Mouse (Mus musculus): Measurements from ENCODE around the gene Plekhh3. TPM values are rescaled to one million over a fixed set of nuclear protein-coding genes. Genes with fewer than 3 reads are reported as not detected.
A peak's percentile ranks its signal among the peaks of the same experiment; 100 is the strongest.

Plekhh3 gene
- total RNA-seq (2022) = 10 to 100 TPM; 25.6 to 38.5 (median 33.9) TPM

DNA sequence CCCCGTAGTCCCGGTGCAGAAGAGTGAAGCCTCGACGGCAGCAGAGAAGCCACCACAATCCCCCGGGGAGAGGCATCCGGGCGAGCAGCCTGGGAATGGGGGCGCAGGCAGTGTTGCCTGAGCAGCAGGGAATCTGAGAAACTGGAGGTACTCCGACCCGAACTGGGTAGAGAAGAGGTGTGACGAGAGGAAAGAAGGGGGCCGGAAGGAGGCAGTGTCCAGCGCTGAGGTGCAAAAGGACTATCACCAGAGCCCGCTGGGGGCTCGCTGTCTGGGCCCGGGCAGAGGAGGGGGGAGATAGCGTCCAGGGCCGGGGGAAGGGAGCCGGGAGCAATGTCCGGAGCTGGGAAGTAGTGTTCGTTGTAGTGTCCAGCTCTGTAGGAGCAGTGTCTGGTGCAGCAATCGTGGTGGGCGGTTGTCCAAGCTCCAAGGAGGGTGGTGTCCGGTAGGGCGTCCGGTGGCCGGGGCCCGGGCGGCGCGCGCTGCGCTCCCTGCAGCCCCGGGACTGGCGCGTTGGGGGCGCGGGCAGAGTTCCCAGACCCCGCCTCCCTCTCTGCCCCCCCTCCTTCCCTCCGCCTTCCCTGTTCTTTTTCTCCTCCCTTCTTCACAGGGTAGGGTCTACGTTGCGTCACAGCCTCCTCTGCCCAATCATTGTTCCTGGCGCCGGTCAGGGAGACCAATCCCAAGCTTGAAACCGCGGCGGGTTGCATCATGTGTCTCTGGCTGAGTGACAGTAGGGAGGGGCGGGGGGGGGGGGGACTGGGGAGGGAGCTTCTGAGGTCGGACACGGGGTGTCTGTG, at the start of gene Plekhh3:
Gene Plekhh3 (minus strand): TSS at position 541 of the 800 bp plus-strand sequence.
- DNase-seq (ENCODE audit: low spot score in 2 of 2) = peak; percentile 88 to 95

GRCm38 (mm10) chr11:101220853-101221252, 49.7 kb upstream of the Plekhh3 start:
- DNase-seq (ENCODE audit: low spot score in 2 of 2) = no peak

DNA sequence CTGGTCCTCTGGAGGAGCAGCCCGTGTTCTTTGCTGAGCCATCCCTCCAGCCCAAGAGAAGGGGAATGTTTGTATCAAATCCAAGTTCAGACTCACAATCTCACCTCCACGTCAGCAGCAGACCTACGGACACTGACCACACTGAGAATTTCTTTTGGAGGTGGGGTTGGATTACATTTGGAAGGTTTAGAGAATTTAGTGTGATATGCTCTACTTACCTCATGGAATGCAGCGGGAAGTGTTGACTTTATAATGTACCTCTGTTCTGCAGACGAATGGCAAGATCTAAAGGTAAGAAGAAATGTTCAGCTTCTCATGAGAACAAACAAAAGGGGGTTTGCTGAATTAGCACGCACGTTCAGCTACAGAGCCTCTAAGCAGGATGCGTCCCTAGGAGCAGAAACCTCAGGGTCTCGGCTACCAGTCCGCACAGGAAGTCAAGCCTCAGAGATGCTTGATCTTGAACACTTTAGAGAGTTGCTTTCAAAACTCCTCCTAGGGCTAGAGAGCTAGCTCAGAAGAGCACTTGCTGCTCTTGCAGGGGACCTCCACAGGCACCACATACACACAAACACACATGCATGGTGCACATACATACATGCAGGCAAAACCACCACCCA, 47.4 kb upstream of the Plekhh3 start:
- no peak for DNase-seq (ENCODE audit: low spot score in 2 of 2)

DNA sequence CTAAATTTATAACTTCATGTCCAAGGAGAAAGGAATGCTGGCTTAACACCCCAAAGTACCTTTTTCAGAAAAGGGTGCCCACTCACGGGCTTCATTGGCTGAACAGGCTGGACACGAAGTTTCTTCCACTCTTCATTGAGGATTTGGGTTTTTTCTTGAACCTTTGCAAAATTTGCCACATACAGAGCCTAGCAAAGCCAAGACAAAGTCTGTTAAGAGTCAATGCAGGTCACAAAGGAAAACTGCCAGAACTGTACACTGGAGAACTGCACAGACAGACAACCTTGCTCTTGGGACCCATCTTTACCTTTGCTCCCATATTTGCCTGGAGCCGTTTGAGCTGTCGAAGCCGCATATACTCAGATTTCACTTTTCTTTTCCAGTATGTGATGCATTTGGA, 45.8 kb upstream of the Plekhh3 start:
- DNase-seq (ENCODE audit: low spot score in 2 of 2) = no peak

GRCm38 (mm10) chr11:101211970-101212369, 40.8 kb upstream of the Plekhh3 start:
- no peak for DNase-seq (ENCODE audit: low spot score in 2 of 2)

GRCm38 (mm10) chr11:101200986-101201385, 29.8 kb upstream of the Plekhh3 start:
- DNase-seq (ENCODE audit: low spot score in 2 of 2) = no peak

DNA sequence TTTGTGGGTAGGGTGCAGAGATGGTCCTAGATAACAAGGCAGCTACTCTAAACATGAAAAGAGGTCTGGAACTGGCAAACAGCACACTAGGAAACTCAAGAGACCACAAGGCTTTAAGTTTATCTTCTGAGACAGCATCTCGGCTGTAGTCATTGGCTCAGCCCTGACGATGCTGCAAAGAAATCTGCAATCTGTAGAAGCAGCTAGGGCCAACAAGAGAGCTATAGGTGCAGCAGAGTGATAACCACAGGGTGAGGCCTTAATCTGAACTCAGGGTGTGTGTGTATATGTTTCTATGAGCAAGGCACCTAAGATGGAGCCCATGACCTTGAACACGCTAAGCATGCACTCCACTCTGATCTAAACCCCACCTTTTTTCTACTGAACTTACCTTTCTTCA, 28.4 kb upstream of the Plekhh3 start:
- DNase-seq (ENCODE audit: low spot score in 2 of 2) = no peak

GRCm38 (mm10) chr11:101196175-101196574, 25.0 kb upstream of the Plekhh3 start:
- DNase-seq (ENCODE audit: low spot score in 2 of 2) = no peak

DNA sequence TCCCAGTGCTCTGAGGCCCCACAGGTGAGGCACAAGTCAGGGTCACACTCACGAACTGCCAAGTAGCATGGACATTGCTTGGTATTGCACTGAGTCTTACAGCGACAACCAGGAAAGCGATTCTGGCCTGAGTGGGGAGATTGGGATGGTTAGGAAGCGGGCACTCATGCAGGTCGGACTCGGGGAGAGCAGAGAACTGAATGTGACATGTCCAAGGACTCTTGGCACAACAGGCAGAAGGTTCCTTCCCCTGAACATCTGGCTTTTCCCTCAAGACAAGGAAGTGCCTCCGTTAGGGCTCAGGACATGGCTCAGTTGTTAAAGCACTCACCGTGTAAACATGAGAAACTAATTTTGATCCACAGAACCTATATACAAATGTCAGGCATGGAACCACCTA, 24.4 kb upstream of the Plekhh3 start:
- no peak for DNase-seq (ENCODE audit: low spot score in 2 of 2)

GRCm38 (mm10) chr11:101195101-101195500, 23.9 kb upstream of the Plekhh3 start:
- no peak for DNase-seq (ENCODE audit: low spot score in 2 of 2)

DNA sequence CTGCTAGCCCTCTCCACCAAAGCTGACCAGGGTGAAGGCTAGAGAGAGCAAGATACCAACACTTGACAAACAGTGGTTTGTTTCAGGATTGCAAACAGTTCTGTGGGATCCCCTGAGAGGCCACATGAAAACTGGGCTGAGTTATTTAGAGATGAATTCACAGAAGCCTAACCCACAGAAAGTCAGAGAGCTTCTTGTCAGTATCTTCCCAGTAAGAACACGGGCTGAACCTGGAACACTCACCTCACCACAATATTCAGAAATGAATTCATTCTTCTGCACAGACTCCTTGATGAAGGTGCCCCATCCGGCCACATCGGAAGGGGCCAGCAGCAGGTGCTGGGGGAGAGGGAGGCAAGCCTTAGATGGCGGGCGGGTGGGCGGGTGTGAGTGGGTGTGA, 23.5 kb upstream of the Plekhh3 start:
- no peak for DNase-seq (ENCODE audit: low spot score in 2 of 2)

- no peak for DNase-seq (ENCODE audit: low spot score in 2 of 2)
These were observed 23.0 kb upstream of the Plekhh3 start for GRCm38 (mm10) chr11:101194137-101194536.

DNA sequence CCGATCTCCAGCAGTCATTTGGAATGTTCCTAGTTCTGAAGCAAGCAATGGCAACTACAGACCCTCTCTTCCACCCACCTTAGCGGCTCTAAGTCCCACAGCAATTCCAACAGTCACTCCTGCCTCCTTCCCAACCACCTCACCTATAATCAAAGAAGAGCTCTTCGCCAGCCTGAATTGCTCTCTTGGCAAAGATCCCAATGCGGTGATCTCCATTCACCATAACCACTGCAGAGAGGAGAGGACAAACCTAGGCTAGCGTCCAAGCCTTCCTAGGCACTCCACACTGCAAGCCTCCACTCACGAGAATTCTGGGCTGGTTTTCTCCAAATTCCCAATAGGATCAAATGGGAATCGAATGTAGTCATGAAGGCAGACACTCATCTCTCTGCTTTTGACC, 21.9 kb upstream of the Plekhh3 start:
- no peak for DNase-seq (ENCODE audit: low spot score in 2 of 2)

DNA sequence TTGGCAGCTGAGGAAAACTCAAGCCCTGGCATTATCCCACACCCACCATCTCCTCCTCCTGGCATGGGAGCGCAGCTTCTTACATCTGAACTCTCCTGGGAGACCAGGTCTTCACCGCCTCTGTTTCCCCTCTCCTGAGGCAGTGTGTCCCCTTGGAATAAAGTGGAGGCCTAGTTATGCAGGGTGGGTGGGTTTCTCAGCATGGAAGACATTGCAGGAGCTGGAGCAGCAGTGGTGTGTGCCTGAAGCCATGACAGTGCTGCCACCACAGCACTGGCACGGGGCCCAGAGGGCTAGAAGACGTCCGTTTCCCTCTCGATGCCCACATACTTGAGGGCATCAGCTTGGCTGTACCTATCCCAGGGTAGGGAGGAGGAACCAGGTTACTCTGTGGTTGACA, 21.5 kb upstream of the Plekhh3 start:
- no peak for DNase-seq (ENCODE audit: low spot score in 2 of 2)

DNA sequence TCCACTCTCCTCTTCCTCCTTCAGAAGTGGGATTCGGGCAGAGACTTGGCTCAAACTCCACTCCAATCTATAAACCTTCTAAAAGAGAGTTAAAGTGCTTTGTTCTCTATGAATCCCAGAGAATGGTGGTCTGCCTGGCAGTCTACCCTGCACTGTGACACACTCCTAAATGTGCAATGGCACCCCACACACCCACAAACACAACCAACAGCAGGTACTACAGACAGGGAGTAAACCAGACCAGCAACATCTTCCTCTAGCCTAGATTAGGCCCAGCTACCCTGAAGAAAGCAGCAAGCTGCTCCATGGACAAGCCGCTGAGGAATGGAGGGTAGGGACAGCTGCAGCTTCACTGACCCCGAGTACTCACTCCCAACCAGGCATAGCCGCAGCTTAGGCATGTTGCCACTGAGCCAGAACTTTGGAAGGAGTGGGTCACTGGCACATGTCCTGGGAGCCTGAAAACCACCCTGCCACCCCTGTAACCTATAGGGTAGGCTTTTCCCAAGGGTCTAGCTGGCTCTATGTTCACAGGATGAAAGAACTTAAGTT, 20.8 kb upstream of the Plekhh3 start:
- DNase-seq (ENCODE audit: low spot score in 2 of 2) = no peak

DNA sequence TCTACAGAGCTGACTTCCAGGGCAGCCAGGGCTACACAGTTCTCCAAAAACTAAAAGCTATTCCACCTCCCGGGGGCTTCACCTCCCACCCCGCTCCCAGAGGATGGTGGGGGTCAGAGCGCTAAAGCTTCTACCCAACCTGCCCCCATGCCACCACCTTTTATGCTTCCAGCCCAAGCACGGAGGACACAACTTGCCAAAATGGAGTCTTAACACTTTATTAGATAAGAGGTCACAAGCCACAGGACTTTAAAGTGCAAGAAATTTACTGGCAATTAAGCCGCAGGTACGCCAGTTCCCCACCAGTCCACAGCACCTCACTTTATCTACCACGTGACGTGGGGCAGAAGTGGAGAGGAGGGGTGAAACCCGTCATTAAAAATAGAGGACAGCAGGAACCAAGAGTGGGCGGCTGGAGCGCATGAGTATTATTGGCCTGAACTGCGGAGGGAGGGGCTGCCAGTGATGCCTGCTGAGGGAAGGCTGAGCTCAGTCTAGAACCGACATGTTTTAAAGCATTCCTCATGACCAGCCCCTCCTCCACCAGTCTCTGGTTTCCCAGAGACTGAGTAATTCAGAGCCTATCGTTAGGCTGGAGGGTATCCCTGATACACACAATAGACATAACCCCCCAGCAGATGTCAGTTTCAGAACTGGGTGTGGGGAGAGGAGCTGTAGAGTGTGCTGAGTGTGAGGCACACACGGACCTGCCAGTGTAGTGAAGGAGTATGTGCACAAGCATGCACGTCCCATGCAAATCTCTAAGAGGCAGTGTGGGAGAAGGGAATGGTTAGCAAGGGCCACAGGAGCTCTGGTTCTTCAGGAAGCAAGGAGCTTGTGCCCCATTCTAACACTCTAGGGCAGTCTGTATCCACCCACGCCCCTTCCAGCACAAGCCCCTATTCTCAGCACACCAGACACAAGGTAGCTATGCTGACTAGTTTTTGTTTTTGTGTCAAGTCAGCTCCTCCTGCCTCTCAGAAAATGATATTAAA, 20.1 kb upstream of the Plekhh3 start:
- no peak for DNase-seq (ENCODE audit: low spot score in 2 of 2)

DNA sequence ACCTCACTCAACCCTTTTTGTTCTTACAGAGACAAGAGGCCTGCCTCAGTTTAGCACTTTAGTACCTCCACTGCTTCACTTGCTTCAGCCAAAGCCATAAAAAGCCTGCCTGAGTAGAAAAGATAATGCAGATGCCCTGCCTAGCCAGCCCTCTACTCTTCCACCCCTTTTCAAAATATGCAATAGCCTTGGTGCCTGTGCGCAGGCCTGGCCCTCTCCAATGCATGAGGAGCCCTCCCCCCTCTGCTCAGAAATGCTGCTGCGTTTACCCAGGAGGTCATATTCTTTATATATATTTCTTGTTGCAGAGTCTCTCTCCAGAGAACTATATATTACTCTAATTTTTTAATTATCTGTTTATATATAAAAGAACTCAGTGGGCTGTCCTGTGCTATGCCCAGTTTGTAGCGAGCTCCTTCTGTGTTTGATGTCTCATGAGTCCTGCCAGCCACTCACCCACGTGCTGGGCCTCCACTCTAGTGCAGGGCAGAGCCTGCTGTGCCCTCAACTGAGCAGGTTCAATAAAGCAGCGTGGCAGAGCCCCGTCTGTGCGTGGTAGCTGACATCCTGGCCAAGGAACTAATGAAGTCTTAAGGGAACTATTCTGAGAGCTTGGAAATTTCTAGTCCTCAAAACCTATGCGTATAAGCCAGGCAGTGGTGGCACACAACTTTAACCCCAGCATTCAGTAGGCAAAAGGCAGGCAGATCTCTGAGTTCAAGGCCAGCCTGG, 19.2 kb upstream of the Plekhh3 start:
- DNase-seq (ENCODE audit: low spot score in 2 of 2) = no peak

DNA sequence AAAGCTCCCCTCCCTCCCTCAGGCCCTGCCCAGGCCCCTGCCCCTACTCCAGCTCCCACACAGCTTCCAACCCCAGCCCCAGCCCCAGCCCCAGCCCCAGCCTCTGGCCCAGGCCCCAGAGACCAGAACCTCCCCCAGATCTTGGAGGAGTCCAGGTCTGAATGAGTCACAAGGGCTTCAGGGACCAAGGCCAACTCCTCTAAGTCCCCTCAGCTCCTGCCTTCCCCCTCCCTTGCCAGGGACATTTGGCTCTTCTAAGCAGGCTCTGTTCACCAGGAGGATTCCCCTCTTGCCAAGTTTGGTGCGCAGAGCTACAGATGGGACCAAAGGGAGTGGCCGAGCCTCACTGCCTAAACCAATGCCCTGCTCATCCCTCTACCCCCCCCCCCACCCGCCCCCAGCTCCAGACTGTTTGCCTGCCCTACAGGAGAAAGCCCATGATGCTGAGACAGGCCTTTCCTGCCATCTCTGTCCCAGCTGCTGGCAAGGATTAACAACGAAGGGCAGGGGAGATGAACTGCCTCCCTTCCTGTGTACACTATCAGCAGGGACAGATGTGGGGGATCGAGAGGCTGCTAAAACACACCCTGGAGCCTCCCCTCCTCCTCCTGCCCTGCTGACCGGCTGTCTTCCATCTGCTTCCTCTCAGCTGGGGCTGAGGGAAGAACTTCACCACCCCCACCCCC, 18.5 kb upstream of the Plekhh3 start:
- DNase-seq (ENCODE audit: low spot score in 2 of 2) = peak; percentile 64 to 73

DNA sequence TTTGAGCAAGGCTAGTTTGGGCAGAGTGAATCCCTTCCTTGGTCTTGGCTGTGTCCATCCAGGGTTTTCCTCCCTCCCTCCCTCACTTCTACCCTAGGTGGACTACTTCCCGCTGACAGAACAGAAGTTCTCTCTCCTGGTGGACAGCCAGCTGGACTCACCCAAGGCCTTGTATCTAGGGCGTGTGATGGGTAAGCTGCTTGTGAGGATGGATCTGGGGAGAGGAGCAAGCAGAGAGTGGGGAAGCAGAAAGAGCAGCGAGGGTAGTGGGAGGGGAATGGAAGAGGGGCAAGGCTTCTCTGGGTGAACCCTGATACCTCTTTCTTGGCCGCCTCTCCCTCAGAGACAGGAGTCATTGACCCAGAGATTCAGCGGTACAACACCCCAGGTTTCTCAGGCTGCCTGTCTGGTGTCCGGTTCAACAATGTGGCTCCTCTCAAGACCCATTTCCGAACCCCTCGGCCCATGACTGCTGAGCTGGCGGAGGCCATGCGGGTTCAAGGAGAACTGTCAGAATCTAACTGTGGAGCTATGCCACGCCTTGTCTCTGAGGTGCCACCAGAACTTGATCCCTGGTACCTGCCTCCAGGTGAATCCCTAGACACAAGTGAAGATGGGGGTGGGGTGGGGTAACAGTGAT, 17.1 kb upstream of the Plekhh3 start:
- no peak for DNase-seq (ENCODE audit: low spot score in 2 of 2)

DNA sequence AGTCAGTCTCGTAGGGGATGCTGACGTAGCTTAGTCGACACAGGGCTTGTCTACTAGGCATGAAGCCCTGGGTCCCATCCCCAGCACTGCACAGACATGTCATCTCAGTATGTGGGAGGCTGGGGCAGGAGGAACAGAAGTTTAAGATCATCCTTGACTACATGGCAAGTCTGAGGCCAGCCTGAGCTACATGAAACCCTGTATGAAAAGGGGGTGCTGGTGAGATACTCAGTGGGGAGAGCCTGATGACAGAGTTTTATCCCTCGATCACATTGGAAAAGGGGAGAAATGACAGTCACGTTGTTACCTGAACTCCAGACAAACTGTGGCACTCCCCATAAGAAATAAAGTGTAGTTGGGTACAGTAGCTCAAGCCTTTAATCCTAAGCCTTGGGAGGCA, 16.4 kb upstream of the Plekhh3 start:
- DNase-seq (ENCODE audit: low spot score in 2 of 2) = no peak

Measured in gastrocnemius, adult 8-10 months (tissue).